ENCODE assay signal across 12 mouse cellular contexts in genomic region chr4:125826416-125826815, GRCm38 (mm10).
DNase-seq lines count a peak whose midpoint lies in the region; ATAC-seq and TF ChIP-seq lines count a peak whose summit lies in the region.
"Had no signal": no experiment of that assay in that cellular context is flagged by ENCODE, and none has a peak within 500 bp of the region (broad histone marks: within the 10 kb centered on the region; RNA-seq: fewer than 3 reads in every experiment).

No protein-coding gene starts in this region.

- H3K27me3 ChIP-seq in embryonic facial prominence, embryonic 12.5 days: no peaks in the 10 kb centered on the region
- no peaks in the 10 kb centered on the region for H3K27me3 ChIP-seq in embryonic facial prominence, embryonic 10.5 days (replicated peaks; ENCODE audit: low read depth, poor library complexity, severe bottlenecking)
- no peaks in the 10 kb centered on the region for H3K27me3 ChIP-seq in forebrain, postnatal 0 days (ENCODE audit: insufficient read depth, low read length)

- H3K27ac ChIP-seq in embryonic facial prominence, embryonic 12.5 days: no peak overlapping the region
- H3K27ac ChIP-seq in embryonic facial prominence, embryonic 10.5 days (replicated peaks): no peak overlapping the region; the same call in 1 of the 2 replicates
- H3K27ac ChIP-seq in forebrain, postnatal 0 days (ENCODE audit: low read depth, low read length): no peak overlapping the region
- H3K27ac ChIP-seq: hindbrain, embryonic 13.5 days had no signal

- WGBS in embryonic facial prominence, embryonic 12.5 days: 51% methylated on average over 5 of the region's 5 CpGs
- 68% methylated on average over 5 of the region's 5 CpGs for WGBS in embryonic facial prominence, embryonic 10.5 days
- WGBS in forebrain, postnatal 0 days: 47% methylated on average over 5 of the region's 5 CpGs

- H3K36me3 ChIP-seq in embryonic facial prominence, embryonic 12.5 days: no peaks in the 10 kb centered on the region
- no peaks in the 10 kb centered on the region for H3K36me3 ChIP-seq in embryonic facial prominence, embryonic 10.5 days (replicated peaks)
- H3K36me3 ChIP-seq in forebrain, postnatal 0 days (ENCODE audit: insufficient read depth): no peaks in the 10 kb centered on the region
- H3K36me3 ChIP-seq: hindbrain, embryonic 13.5 days had no signal

- peak; percentile 56; the same call in 1 of the 2 replicates for ATAC-seq in embryonic facial prominence, embryonic 12.5 days (ENCODE audit: insufficient number of reproducible peaks, insufficient read depth, low FRiP score, low TSS enrichment)
- ATAC-seq in forebrain, postnatal 0 days: peak; percentile 75
- ATAC-seq: activated CD4-positive, CD25-positive, alpha-beta regulatory T cell, adult 4 months; liver, postnatal 0 days had no signal

- H3K4me2 ChIP-seq in embryonic facial prominence, embryonic 12.5 days (replicated peaks): no peak overlapping the region
- H3K4me2 ChIP-seq in forebrain, postnatal 0 days (ENCODE audit: low read depth): no peak overlapping the region
- H3K4me2 ChIP-seq: heart, embryonic 11.5 days; hindbrain, embryonic 13.5 days had no signal

- no peak overlapping the region for H3K4me3 ChIP-seq in embryonic facial prominence, embryonic 12.5 days
- no peak overlapping the region for H3K4me3 ChIP-seq in embryonic facial prominence, embryonic 10.5 days
- no peak overlapping the region for H3K4me3 ChIP-seq in forebrain, postnatal 0 days (ENCODE audit: low read depth, low read length)
- H3K4me3 ChIP-seq: hindbrain, embryonic 13.5 days had no signal

- DNase-seq in embryonic facial prominence, embryonic 10.5 days (ENCODE audit: low spot score): no peak
- peak; percentile 59 for DNase-seq in forebrain, postnatal 0 days
- DNase-seq in layer of hippocampus, postnatal 10 days (ENCODE audit: low spot score in 2 of 2): peak; percentile 49 to 63
- peak; percentile 23 for DNase-seq in right cerebral cortex, postnatal 14 days
- no peak for DNase-seq in liver
- no peak for DNase-seq in heart, postnatal 25 days (ENCODE audit: low spot score)
- DNase-seq: kidney, adult 9 months; liver, postnatal 0 days had no signal

- TF ChIP-seq CTCF in forebrain, postnatal 0 days (IDR thresholded peaks at IDR 0.05; ENCODE audit: low read depth): 0 out of 2 replicates have a peak, but pooled peaks have one; percentile 3

- 0 out of 2 replicates have a peak, but pooled peaks cover 6% of the 10 kb centered on the region for H3K4me1 ChIP-seq in embryonic facial prominence, embryonic 12.5 days
- H3K4me1 ChIP-seq in embryonic facial prominence, embryonic 10.5 days: peaks cover 6% of the 10 kb centered on the region
- peaks cover 11% of the 10 kb centered on the region; the same call in 1 of the 2 replicates for H3K4me1 ChIP-seq in forebrain, postnatal 0 days (ENCODE audit: insufficient read depth)

- no peak overlapping the region for H3K9ac ChIP-seq in embryonic facial prominence, embryonic 12.5 days
- no peak overlapping the region for H3K9ac ChIP-seq in forebrain, postnatal 0 days
- H3K9ac ChIP-seq: hindbrain, embryonic 13.5 days; liver, postnatal 0 days had no signal

- no peaks in the 10 kb centered on the region for H3K9me3 ChIP-seq in embryonic facial prominence, embryonic 12.5 days
- H3K9me3 ChIP-seq in embryonic facial prominence, embryonic 10.5 days: no peaks in the 10 kb centered on the region
- H3K9me3 ChIP-seq in forebrain, postnatal 0 days (ENCODE audit: low read length): no peaks in the 10 kb centered on the region
- H3K9me3 ChIP-seq: hindbrain, embryonic 13.5 days had no signal

- intact Hi-C loops in heart, postnatal 25 days (cut with DNase I): no loop called here

Comparison
In these comparisons a context has a peak if more than half of its experiments do, and no peak if none do; other contexts are left out.
1. DNase-seq: peak in forebrain, postnatal 0 days (single experiment), layer of hippocampus, postnatal 10 days (2 of 2) and right cerebral cortex, postnatal 14 days (single experiment); none in embryonic facial prominence, embryonic 10.5 days (single experiment), liver (single experiment) and heart, postnatal 25 days (single experiment).